Mouse (Mus musculus) adrenal gland, postnatal 10 days (tissue): ENCODE measurements around the gene Sigirr. TPM values are rescaled to one million over a fixed set of nuclear protein-coding genes. Genes with fewer than 3 reads are reported as not detected.

Experiments used
- DNase-seq: peaks from one replicate; pipeline ENCODE4 v3.0.0; 2021; ENCODE audit warnings: mixed read lengths
- long read RNA-seq, 2 experiments: library from polyadenylated mRNA; stranded (forward); transcript quantifications; one replicate each; pipeline ENCODE4 v2.0.0; 2021
- total RNA-seq, 2 experiments: library from RNA; stranded (reverse); gene quantifications; 2 replicates each; pipeline ENCODE4 v1.2.3; 2021

Gene Sigirr
- 10 to 100 TPM in 1 of 2 experiments, 1 to 10 TPM in 1; 8.3 to 10.6 TPM for total RNA-seq
- long read RNA-seq, experiment 1, partial matches to known transcripts, result 7 of 17 reads
- long read RNA-seq, experiment 1, other reads (novel, unspliced or antisense), result 8 of 17 reads
- long read RNA-seq, experiment 2, partial matches to known transcripts, result 5 of 12 reads
- long read RNA-seq, experiment 2, other reads (novel, unspliced or antisense), result 7 of 12 reads

DNA sequence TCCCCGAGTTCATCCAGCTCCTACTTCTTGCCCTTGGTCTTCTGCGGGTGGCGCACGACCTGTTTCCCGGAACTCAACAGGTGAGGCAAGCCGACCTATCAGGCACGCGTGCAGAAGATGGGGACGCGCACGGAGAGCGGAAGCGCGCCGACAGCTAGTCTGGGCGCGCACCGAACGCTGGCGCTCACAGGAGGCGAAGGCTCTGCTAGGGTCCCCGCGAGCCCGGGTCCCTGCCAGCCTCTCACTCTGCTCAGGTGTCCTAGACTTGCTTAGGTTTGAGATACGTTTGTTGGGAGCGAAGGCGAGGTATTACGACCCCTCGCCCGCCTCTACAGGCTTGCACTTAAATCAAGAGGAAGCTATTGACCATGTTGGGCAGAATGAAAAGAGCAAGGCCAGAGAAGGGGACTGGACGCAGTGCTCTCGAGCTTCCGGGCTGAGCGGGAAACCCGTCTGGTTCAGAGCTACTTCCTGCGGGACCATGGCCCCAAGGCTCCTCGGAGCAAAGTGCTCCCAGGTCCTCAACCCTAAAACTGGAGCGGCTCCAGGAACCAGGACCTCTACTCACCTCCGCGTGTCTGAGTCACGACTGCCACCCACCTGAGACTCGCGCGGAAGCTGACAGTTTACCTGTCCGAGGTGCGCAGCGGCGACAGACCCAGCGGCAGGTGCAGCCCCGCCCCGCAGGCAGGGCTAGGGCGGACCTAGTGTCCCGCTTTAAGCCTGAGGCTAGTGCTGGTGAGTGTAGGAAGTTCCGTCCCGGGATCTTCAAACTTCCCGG lies at the start of gene Sigirr:
Gene Sigirr (minus strand): TSS at position 662 of the 781 bp plus-strand sequence.
- peak; percentile 32 for DNase-seq

DNA sequence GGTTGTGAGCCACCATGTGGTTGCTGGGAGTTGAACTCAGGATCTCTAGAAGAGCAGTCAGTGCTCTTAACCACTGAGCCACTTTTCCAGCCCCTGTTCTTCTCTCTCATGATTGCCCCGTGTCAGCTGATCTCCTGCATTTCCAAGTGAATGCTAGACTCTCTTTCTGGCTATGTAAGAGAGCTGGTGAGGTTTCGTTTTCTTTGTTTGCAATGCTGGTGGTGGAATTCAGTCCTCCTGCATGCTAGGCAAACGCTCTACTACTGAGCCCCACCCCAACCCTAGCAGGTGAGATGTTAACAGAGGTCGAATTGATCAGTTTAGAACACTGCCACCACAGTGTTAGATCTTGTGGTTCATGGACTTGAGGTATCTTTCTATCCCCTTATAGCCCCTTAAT lies 48.3 kb upstream of the Sigirr start:
- DNase-seq, result no peak

DNA sequence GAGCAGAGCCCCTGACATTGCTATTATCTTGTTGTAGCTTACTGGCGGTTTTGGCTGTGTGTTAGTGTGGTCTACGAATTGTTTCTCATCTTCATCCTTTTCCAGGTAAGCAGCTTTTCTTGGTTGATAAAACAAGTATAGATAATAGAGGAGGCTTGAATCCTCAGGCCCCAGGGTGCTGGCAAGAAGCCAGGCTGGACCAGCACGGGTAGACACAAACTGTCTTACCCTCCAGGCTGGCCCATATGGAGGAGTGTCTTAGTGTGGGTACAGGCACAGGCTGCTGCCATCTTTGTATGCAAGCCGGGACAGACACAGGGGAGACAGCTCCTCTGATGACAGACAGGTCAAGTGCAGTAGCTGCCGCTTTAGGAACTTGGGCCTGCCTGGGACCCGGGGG lies 46.7 kb upstream of the Sigirr start:
- no peak for DNase-seq

DNA sequence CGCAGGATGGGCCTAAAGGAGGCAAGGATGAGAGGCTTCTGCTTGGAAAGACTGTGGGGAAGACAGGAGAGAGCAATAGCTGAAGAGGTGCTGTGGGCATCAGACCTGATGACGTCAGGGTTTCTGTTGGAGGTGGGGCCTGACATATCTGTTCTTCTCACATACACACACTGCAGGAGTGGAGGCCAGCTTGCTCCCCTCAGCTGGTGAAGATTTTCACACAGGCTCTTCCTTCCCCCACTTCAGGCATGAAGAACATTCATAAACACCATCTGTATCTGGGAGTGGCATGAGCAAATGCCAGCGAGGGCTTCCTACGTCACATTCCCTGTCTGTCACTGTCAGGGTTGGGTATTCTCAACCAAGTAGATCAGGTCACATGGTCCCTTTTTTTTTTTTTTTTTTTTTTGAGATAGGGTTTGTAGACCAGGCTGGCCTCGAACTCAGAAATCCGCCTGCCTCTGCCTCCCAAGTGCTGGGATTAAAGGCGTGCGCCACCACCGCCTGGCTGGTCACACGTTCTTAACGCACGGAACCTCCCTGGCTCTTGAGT lies 45.7 kb upstream of the Sigirr start:
- no peak for DNase-seq

DNA sequence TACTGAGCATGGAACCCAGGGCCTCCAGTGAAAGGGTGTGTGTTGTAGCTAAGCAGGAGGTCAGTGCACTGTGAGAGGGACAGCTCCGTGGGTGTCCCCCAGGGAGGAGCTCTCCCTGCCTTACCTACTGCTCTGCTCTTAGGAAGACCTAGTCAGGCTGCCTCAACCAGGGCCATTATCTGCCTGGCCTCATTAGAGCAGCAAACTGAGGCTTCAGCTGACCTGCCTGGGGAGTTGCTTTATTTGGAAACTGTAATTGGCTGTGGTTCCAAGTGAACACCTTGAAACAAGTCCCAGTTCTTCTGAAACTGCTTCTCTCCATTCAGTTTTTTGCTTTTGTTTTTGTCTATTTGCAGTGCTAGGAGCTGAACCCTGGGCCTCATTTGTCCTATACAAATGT lies 45.0 kb upstream of the Sigirr start:
- DNase-seq, result no peak

DNA sequence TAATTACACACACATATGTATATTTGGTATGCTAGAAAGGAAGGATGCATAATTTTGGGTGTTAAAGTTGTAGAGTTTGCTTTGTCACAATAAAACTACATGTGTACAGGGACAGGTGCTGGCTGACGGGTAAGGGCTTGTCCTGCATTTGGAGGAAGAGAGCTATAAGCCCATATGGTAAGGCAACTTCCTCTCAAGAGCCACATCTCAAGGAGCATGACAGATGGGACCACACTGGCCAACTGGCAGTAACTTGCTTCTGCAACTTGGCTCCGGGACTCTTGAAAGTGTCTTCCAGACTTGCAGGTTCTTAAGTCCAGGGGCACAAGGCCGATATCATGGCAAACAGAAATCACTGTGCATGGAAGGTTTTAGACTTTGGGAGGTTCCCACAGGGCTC lies 44.3 kb upstream of the Sigirr start:
- DNase-seq, result no peak

DNA sequence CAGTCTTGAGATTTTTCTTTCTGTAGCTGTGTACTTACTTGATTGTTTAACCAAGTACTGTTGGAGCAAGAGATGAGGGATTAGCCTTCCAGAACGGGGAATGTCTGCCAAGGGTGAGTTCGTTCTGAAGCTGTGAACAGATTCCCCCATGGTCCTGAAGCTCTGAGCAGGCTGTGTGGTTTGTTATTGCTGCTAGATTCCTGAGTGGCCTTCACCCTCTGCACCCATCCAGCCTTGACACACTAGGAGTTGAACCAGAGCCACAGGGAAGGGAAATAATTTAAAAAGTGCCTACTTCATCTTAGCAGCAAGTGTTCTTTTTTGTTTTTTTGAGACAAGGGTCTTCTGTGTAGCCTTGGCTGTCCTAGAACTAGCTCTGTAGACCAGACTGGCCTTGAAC lies 43.5 kb upstream of the Sigirr start:
- no peak for DNase-seq

DNA sequence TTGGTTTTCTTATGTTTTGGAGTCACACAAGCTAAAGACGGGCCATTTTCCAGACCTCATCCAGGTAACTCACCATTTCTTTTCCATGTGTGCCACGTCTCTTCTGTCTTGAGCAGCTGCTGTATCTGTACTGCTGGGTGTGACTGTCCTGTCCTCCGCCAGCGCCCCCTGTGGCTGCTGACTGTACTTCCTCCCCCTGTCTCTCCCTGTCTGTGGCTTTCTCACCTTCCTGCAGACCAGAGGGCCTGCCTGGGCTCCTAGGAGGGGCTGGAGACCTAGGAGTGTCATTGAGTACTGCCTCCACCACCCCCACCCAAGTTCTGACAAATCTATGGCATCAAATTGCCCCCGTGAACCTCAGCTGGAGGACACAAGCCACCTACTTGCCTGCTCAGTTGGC lies 42.7 kb upstream of the Sigirr start:
- peak; percentile 70 for DNase-seq

DNA sequence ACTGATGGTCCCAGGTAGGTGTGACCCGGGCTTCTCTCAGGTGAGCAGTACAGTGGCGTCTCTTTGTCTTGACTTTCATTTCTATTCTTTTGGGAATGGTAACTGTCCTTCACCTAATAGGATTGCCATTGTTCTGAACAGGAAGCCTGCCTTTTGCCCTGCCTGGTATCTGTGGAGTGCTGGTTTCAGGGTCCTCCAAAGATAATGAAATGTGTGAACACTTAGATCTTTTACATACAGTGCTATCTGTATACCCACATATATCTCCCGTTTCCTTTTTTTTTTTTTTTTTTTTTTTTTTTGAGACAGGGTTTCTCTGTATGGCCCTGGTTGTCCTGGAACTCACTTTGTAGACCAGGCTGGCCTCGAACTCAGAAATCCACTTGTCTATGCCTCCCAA lies 41.0 kb upstream of the Sigirr start:
- DNase-seq, result no peak

DNA sequence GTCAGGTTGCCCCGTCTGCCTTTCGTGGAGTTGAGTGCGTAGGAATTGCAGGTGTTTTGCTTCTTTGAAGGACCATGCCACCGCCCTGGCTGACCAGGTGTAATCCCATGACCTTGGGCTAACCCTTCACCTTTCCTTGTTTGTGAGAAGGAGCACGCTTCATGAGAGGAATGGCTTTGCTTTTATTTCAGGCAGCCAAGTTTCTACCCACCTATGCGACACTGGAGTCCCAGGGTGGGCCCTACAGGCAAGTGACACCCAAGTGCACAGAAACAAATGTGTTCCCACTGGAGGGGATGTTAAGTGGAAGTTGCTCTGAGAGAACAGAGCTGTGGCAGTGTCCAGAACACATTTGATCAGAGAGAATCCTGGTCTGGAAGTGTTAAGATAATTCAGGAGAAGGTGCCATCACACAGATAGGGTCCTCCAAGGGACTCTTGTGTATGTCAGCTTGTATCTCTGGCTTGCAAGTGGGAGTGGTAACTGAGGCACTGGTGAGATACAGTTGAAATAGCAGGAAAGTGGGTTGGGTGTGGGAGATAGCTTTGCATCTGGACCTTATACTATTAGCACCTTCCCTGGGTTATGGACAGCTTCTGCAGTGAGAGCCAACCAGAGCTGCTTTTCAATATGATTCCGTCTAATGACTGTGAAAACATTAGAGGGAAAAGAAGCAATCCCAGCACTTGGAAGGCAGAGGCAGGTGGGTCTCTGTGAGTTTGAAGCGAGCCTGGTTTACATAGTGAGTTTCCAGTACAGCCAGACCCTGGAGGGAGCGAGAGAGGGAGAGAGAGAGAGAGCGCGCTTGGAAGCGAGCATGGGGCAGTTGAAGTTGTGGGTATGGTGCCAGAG lies 31.8 kb upstream of the Sigirr start:
- no peak for DNase-seq

DNA sequence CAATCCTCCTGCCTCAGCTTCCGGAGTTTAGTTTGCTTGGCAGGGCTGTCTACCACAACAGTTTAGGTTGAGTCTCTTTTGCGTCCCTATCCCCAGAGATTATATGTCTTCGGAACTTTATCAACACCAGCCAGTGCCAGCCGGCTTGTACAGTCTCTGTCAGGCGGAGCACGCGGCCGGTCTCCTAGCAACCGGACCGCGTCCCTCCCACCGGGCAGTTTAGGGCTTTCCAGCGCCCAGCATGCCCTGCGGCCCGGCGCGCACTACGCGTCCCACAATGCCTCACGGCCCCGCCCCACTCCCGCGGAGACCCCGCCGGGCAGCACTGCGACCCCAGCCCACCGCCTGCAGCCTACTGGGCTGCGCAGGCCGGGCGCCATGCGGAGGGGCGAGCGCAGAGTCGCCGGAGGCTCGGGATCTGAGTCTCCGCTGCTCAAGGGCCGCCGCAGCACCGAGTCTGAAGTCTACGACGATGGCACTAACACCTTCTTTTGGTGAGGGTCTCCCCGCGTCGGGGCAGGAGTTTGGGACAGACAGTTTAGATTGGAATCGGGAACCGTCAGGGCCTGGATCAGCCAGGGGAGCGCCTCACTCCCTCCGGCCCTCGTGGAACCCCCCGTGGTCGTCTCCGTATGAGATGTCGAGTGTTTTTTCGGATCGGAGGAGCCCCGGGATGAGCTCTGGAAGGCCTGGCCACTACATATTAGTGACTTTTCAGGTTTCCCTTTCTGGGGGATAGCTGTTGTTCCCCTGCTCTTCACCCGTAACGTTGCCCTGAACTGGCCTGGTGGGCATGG lies 30.9 kb upstream of the Sigirr start:
- DNase-seq, result peak; percentile 94

DNA sequence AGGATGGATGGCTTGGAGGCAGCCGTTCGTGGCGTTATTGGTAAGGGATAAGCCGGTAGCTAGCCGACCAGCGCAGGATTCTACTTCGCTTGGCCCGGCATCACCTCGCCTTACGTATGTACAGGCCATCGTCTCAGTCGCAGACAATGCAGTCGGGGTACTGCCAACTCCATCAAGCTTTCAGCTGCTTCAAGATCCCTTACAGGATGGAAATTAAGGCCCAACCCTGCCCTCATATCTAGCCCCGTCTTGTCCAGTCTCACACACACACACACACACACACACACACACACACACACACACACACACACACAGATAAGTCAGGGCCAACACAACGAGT lies 23.1 kb upstream of the Sigirr start:
- no peak for DNase-seq

DNA sequence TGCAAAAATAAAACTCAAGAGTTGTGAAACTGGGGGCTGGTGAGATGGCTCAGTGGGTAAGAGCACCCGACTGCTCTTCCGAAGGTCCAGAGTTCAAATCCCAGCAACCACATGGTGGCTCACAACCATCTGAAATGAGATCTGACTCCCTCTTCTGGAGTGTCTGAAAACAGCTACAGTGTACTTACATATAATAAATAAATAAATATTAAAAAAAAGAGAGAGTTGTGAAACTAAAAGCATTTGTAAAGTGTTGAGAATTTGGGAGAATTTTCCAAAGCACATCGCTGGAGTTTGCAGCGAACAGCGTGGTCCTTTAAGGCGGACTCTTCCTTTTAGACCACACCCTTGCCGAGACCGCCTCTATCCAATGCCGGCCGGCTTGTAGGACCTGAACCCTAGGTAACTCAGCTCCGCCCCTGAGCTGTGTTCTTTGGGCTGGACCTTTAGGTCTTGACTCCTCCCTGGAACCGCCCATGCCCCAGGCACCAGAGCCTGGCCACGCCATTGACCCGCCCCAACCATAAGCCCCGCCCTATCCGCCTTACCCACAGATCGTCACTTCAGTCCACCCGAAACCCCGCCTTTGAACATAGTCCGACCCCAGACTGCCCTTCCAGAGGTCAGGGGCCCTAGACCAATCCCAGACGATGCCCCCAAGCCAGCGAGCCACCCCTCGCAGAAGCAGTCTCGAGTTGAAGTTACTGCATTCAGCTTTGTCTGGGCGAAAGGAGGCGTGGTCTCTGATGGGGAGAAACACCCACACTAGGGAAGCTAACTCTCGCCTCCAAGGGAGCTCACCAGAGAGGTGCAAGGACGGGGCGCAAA lies 22.5 kb upstream of the Sigirr start:
- DNase-seq, result peak; percentile 96

DNA sequence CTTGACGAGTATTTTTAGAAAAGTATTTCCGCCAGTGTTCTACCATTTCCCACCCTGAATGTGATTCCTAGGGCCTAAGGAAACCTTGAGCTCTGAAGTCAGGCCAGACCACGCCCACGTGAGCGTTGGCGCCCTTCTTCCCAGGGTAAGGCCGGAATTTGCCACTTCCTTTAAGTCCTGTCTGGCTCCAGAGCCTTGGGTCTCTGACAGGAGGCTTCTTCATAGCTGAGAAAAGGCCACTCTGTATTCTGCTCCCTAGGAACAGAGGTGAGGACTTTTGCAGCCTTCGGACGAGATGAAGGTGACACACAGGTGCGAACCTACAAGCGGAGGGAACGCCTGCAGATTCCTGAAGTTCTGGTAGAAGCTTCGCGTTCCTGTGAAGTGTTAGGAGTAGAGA lies 21.9 kb upstream of the Sigirr start, which contains the start of gene Ptdss2:
Gene Ptdss2 (plus strand): TSS at position 138 of the 400 bp plus-strand sequence.
- DNase-seq, result peak; percentile 55

DNA sequence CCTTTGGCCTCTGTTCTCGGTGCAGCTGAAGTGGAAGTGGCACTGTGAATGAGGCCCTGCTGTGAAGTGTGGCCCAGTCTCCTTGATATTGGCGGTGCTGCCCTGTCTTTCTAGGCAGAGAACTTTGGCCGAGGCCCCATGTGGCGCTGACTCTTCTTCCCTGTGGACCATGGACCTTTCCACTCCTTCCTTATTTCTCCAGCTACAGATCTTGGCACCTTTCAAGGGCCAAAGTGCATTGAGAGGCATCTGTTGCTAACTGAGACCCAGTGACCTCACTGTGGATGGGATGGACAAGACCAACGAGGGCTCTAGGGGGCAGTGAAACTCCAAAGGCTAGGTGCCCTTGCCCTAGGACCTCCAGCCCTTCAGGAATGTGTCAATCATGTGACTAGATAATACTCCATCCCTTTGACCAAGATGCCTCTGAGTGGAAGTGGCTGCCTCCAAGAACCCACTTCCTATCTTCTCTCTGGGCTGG lies 20.7 kb upstream of the Sigirr start:
- peak; percentile 61 for DNase-seq

DNA sequence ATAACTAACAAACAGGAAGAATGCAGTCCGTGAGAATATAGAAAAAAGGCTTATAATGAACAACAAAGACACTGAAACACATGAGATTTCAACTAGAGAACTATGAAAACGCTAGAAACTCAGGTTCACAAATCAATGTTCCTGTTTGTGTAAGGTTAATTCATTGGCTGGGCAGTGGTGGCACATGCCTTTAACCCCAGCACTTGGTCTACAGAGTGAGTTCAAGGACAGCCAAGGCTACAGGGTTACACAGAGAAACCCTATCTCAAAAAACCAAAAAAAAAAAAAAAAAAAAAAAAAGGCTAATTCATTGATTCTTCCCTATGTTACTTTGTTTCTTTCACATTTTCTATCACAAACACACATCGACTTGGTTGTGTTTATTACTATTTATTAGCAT lies 20.2 kb upstream of the Sigirr start:
- DNase-seq, result no peak

DNA sequence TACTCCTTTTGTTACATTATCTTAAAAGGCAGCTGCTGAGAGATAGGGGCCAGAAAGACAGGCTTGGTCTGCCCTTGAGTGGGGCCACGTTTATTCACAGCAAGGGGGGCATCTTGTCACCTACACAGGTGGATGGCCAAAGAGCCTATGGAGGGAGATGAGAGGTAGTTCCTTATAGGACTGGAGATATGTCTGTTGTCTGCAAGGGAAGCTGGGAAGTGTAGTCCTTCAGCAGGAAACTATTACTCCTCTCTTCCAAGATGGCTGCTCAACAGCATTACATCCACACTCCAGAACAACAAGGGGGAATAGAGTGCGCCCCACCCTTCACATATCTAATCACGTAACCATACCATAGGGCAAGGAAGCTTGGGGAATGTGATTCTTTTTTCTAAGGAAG lies 19.1 kb upstream of the Sigirr start:
- no peak for DNase-seq

DNA sequence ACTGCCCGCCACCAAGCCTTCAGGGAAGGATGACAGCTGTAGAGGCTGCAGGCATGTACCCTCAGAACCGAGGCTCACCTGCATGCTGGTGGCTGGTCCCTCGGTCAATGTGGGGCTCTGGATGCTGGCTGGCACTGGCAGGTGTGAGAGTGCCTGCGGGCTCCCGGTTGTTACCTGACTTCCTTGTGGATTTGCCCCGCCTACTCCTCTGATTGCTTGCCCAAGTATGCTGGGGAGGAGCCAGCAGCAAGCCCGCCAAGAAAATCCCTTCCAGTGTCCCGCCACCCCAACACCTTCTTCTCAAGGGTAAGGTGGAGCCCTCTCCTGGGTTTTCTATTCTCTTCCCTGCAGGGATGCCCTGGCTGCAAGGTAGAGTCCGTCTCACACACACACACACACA lies 17.3 kb upstream of the Sigirr start, which contains the start of gene Ano9:
Gene Ano9 (minus strand): TSS at position 171 of the 400 bp plus-strand sequence.
- DNase-seq, result no peak

DNA sequence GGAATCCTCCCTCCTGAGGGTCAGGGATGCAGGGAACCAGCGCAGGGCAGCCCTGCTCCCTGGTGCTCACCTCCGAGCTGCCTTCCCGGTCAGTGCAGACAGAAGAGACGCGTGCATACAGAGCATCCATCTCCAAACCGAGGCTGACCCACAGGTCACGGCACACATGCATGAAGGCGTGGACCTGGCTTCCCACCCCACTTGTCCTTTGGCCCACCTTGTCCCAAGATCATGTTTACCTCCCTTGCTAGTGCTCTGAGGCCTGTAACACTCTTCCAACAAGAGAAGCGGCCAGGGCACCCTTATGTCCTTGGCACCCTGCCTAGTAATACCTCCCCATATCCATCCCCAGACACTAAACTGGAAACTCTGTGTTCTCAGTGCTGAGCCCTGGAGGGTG lies 15.5 kb upstream of the Sigirr start:
- DNase-seq, result no peak

DNA sequence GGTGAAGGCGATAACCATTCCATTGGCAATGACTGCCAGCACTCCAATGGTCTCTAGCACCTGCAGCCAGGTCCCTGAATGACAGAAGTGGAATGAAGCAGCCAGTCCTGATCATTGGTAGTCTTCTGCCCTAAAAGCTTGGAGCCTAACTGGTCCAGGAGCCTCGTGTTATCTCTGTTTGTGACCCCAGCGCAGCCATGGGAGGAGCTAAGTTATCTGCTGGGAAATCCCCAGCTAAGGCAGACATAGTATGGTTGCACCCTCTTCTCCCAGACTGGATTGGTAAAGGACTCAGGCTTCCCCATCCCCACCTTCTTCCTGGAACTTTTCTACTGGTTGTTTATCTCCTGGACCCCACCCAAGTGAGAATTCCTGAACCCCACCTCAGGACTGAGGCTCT lies 2.8 kb upstream of the Sigirr start:
- no peak for DNase-seq

DNA sequence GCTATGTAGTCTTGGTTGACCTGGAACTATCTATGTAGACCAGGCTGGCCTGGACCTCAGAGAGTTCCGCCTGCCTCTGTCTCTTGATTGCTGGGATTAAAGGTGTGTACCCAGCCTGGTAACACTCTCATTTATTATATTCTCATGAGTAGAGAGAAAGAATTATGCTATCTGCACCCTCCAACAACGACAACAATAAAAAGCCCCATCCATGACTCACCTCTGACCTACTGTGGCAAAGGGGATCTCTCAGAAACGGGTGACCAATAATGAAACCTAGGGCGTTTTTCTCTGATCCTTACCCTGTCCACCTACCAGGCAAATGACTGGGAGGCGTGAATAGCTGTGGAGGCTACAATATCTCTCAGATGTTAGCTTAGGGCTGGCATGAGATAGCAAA lies 3.2 kb downstream of the Sigirr start:
- DNase-seq, result no peak
